ENCODE assay signal across 7 mouse cellular contexts in the genomic region with DNA sequence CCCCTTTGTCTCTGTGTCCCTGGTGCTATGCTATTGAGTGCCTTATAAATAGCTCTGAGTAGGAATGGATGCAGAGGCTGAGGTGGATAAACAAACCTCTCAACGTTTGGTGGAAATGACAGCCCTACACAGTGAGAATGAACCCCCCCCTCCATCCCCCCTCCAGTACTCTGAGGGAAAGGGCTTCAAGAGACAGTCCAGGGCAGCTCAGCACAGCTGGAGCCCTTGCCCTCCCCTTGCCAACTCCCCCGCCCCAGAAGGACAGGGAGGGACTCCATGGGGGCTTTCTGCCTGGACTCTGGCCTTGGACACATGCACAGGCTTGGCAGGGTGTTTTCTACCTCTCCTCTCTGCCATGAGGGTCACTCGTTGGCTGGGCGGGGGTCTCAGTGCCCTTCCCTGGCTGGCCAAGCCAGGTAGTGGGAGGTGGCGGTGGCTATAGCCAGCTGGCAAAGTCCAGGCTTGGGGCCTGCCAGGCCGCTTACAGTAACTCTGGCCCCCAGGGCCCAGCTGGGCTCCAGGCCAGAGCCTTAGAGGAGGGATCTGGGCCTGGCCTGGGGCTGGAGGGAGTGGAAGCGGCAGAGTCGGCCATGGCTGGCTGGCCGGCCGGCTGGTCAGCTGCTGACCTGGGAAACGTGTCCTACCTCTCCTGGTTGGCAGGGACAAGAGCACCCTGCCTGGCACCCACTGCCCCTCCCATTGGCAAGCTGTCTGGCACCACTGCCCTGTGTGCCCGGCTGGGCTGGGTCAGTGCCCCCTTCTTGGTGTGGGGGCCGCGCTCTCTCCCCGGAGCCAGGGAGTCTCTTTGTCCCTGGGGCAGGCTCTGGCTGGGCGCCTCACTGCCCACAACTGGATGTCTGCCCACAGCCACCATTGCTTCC. TPM values are rescaled to one million over a fixed set of nuclear protein-coding genes. Genes with fewer than 3 reads are reported as not detected.
A peak's percentile ranks its signal among the peaks of the same experiment; 100 is the strongest.
DNase-seq lines count a peak whose midpoint lies in the region; ATAC-seq and TF ChIP-seq lines count a peak whose summit lies in the region.

No protein-coding gene starts in this region.

- no peak overlapping the region for H3K4me3 ChIP-seq in cerebellum, adult 2 months (replicated peaks; ENCODE audit: insufficient read depth, low read depth, low read length)
- no peak overlapping the region for H3K4me3 ChIP-seq in hindbrain, embryonic 16.5 days (ENCODE audit: low read length)
- no peak overlapping the region for H3K4me3 ChIP-seq in liver, embryonic 13.5 days (replicated peaks)

- H3K36me3 ChIP-seq in hindbrain, embryonic 16.5 days (ENCODE audit: control insufficient read depth, insufficient read depth, low read length) = no peaks in the 10 kb centered on the region
- no peaks in the 10 kb centered on the region for H3K36me3 ChIP-seq in liver, embryonic 13.5 days

- no peak for TF ChIP-seq POLR2A in cerebellum, adult 2 months (IDR thresholded peaks at IDR 0.05; ENCODE audit: borderline replicate concordance, insufficient read depth, low read length)

- 6% methylated on average over 16 of the region's 16 CpGs for WGBS in cerebellum, adult 2 months
- 34% methylated on average over 16 of the region's 16 CpGs for WGBS in hindbrain, embryonic 16.5 days
- 70% methylated on average over 16 of the region's 16 CpGs for WGBS in liver, embryonic 13.5 days (ENCODE audit: insufficient replicate concordance)

- H3K4me2 ChIP-seq in hindbrain, embryonic 16.5 days (ENCODE audit: low read length) = peak overlapping the region; percentile 16; the same call in 1 of the 2 replicates
- H3K4me2 ChIP-seq in liver, embryonic 13.5 days = no peak overlapping the region

- peaks cover 56% of the 10 kb centered on the region for H3K4me1 ChIP-seq in cerebellum, adult 2 months (ENCODE audit: control insufficient read depth, insufficient read depth, low read length)
- peaks cover 38% of the 10 kb centered on the region for H3K4me1 ChIP-seq in hindbrain, embryonic 16.5 days (ENCODE audit: control insufficient read depth, insufficient read depth, low read depth, low read length)
- peaks cover 90% of the 10 kb centered on the region for H3K4me1 ChIP-seq in liver, embryonic 13.5 days (replicated peaks)

- H3K9me3 ChIP-seq in hindbrain, embryonic 16.5 days (ENCODE audit: control insufficient read depth, low read length) = no peaks in the 10 kb centered on the region
- no peaks in the 10 kb centered on the region for H3K9me3 ChIP-seq in liver, embryonic 13.5 days (replicated peaks)

- intact Hi-C loops in gastrocnemius, postnatal 14 days (cut with DNase I; ENCODE audit: low total_unique reads) = no loop called here
- intact Hi-C loops in left cerebral cortex, postnatal 25 days (cut with DNase I) = no loop called here

- 0 out of 2 replicates have a peak overlapping the region, but pooled peaks have one; percentile 2 for H3K27ac ChIP-seq in cerebellum, adult 2 months (ENCODE audit: insufficient read depth, low read length)
- H3K27ac ChIP-seq in hindbrain, embryonic 16.5 days (ENCODE audit: low read depth, low read length) = peak overlapping the region; percentile 89
- H3K27ac ChIP-seq in liver, embryonic 13.5 days = peak overlapping the region; percentile 58

- H3K9ac ChIP-seq in hindbrain, embryonic 16.5 days (ENCODE audit: low read depth, low read length) = peak overlapping the region; percentile 39; the same call in 1 of the 2 replicates
- no peak overlapping the region for H3K9ac ChIP-seq in liver, embryonic 13.5 days

- no peaks in the 10 kb centered on the region for H3K27me3 ChIP-seq in cerebellum, adult 2 months (ENCODE audit: control insufficient read depth, insufficient read depth, low read length)
- no peaks in the 10 kb centered on the region for H3K27me3 ChIP-seq in hindbrain, embryonic 16.5 days (replicated peaks; ENCODE audit: control insufficient read depth, insufficient read depth, low read length)
- no peaks in the 10 kb centered on the region for H3K27me3 ChIP-seq in liver, embryonic 13.5 days

- no peak for TF ChIP-seq CTCF in cerebellum, adult 2 months (IDR thresholded peaks at IDR 0.05; ENCODE audit: borderline replicate concordance, insufficient read depth, low read depth, low read length)

- ATAC-seq in hindbrain, embryonic 16.5 days = peak; percentile 91
- ATAC-seq in liver, embryonic 13.5 days (ENCODE audit: low read depth) = no peak

- DNase-seq in adrenal gland, postnatal 10 days = peak; percentile 94
- peak; percentile 84 to 89 for DNase-seq in cerebellum, adult 2 months
- peak; percentile 96 for DNase-seq in gastrocnemius, postnatal 14 days
- no peak for DNase-seq in liver, embryonic 13.5 days
- DNase-seq in ovary, postnatal 10 days (ENCODE audit: low spot score) = peak; percentile 87
- DNase-seq in left cerebral cortex, postnatal 25 days (ENCODE audit: low spot score in 2 of 2) = no peak

RNA-seq across cellular contexts. Expression of gene Rara, which starts 23.6 kb away (rescaled TPM):
- total RNA-seq in adrenal gland, postnatal 10 days (2021) = 10 to 100 TPM; 26.2 to 34.7 TPM
- 13.5 and 15.4 TPM in 2 replicates for polyA plus RNA-seq in cerebellum, adult 2 months (2012; rRNA removed)
- total RNA-seq in gastrocnemius, postnatal 14 days (2021) = 10 to 100 TPM; 13.7 to 19.7 TPM
- polyA plus RNA-seq in hindbrain, embryonic 16.5 days (2015; fragmentation: Nextera tagmentation; extraction: Ambion mirVana) = 12.1 and 16.7 TPM in 2 replicates
- polyA plus RNA-seq in liver, embryonic 13.5 days (2015; fragmentation: Nextera tagmentation; extraction: Ambion mirVana) = 3.4 and 3.8 TPM in 2 replicates
- 10 to 100 TPM in 1 of 2 experiments, 1 to 10 TPM in 1; 9.4 to 12.1 TPM for total RNA-seq in left cerebral cortex, postnatal 25 days (2021)

RNA-seq across cellular contexts. Expression of gene Gjd3, which starts 31.6 kb away (rescaled TPM):
- total RNA-seq in adrenal gland, postnatal 10 days (2021) = under 1 TPM; 0.45 to 0.73 TPM
- polyA plus RNA-seq in cerebellum, adult 2 months (2012; rRNA removed) = 1.2 and 2.1 TPM in 2 replicates
- not detected for total RNA-seq in gastrocnemius, postnatal 14 days (2021)
- 2.0 and 3.0 TPM in 2 replicates for polyA plus RNA-seq in hindbrain, embryonic 16.5 days (2015; fragmentation: Nextera tagmentation; extraction: Ambion mirVana)
- not detected in 2 replicates for polyA plus RNA-seq in liver, embryonic 13.5 days (2015; fragmentation: Nextera tagmentation; extraction: Ambion mirVana)
- total RNA-seq in left cerebral cortex, postnatal 25 days (2021) = 1 to 10 TPM; 2.9 to 3.0 TPM

RNA-seq across cellular contexts. Expression of gene Cdc6, which starts 43.7 kb away (rescaled TPM):
- total RNA-seq in adrenal gland, postnatal 10 days (2021) = 1 to 10 TPM; 3.8 to 6.5 TPM
- 0.30 and 0.36 TPM in 2 replicates for polyA plus RNA-seq in cerebellum, adult 2 months (2012; rRNA removed)
- total RNA-seq in gastrocnemius, postnatal 14 days (2021) = 1 to 10 TPM in 1 of 2 experiments, under 1 TPM in 1; 0.78 to 1.3 TPM
- polyA plus RNA-seq in hindbrain, embryonic 16.5 days (2015; fragmentation: Nextera tagmentation; extraction: Ambion mirVana) = 4.6 and 6.3 TPM in 2 replicates
- polyA plus RNA-seq in liver, embryonic 13.5 days (2015; fragmentation: Nextera tagmentation; extraction: Ambion mirVana) = 69.1 and 79.8 TPM in 2 replicates
- under 1 TPM; 0.21 to 0.60 TPM for total RNA-seq in left cerebral cortex, postnatal 25 days (2021)

Comparison
In these comparisons a context has a peak if more than half of its experiments do, and no peak if none do; other contexts are left out.
1. DNase-seq: peak in adrenal gland, postnatal 10 days (single experiment), cerebellum, adult 2 months (2 of 2), gastrocnemius, postnatal 14 days (single experiment) and ovary, postnatal 10 days (single experiment); none in liver, embryonic 13.5 days (single experiment) and left cerebral cortex, postnatal 25 days (0 of 2).
2. H3K27ac ChIP-seq: peak in every context shown above with its lines; median percentile 89 in hindbrain, embryonic 16.5 days; 58 in liver, embryonic 13.5 days; 2 in cerebellum, adult 2 months.